Mouse (Mus musculus): ENCODE measurements around the gene Ccdc167.

- TF ChIP-seq CTCF (IDR thresholded peaks at IDR 0.05; ENCODE audit: low read depth, low read length), result no peak
- TF ChIP-seq POLR2A (IDR thresholded peaks at IDR 0.05; ENCODE audit: insufficient read depth, low read length), result no peak
- TF ChIP-seq EP300 (IDR thresholded peaks at IDR 0.05; ENCODE audit: insufficient read depth, low read depth, low read length), result no peak
Measured at GRCm38 (mm10) chr17:29686771-29687170, 30.1 kb downstream of the Ccdc167 start.

Data from ES-Bruce4 (cell line).